Mouse (Mus musculus) MEL (cell line): Measurements from ENCODE around the gene Cdyl. TPM values are rescaled to one million over a fixed set of nuclear protein-coding genes. Genes with fewer than 3 reads are reported as not detected.
"Not testable (repeated sequence)": the region's sequence is repeated elsewhere in the genome, so short reads cannot be mapped to it uniquely, and the experiment has no call there.

ENCODE experiments used
- DNase-seq: peaks from one replicate; pipeline ENCODE4 v3.0.0; 2011; ENCODE audit warnings: low read depth, low spot score
- H3K27ac ChIP-seq: 2 replicates; pipeline ENCODE4 v1.5.1; 2012; ENCODE audit warnings: low read depth, mild to moderate bottlenecking, control low read depth, low read length, moderate library complexity; ENCODE audit not compliant: control insufficient read depth
- H3K27me3 ChIP-seq, 2 experiments: fragments of 150-350 bp in 1 of 2; sonication (generic) in 1 of 2; 2 replicates each; pipeline ENCODE4 v1.6.1; 2012; ENCODE audit warnings: low read length in 2 of 2, mild to moderate bottlenecking in 2 of 2, improper control_type of control experiment in 1 of 2, moderate library complexity in 1 of 2; ENCODE audit not compliant: insufficient read depth in 2 of 2, control insufficient read depth in 1 of 2
- H3K36me3 ChIP-seq, 2 experiments: 2 replicates each; pipeline ENCODE4 v1.6.1; 2012 to 2014; ENCODE audit warnings: low read length in 2 of 2, improper control_type of control experiment in 1 of 2, inconsistent platforms in 1 of 2, mild to moderate bottlenecking in 1 of 2; ENCODE audit not compliant: insufficient read depth in 2 of 2, control insufficient read depth in 1 of 2
- H3K4me1 ChIP-seq, 2 experiments: fragments of 150-350 bp in 1 of 2; sonication (generic) in 1 of 2; 2 replicates each; pipeline ENCODE4 v1.6.1; 2012; ENCODE audit warnings: low read length in 2 of 2, improper control_type of control experiment in 1 of 2, mild to moderate bottlenecking in 1 of 2; ENCODE audit not compliant: insufficient read depth in 2 of 2, control insufficient read depth in 1 of 2
- H3K4me3 ChIP-seq, 2 experiments: fragments of 150-350 bp in 1 of 2; sonication (generic) in 1 of 2; 2 replicates each; pipeline ENCODE4 v1.5.1; 2012; ENCODE audit warnings: low read depth in 2 of 2, low read length in 2 of 2, mild to moderate bottlenecking in 2 of 2, moderate library complexity in 2 of 2, control low read depth in 1 of 2, improper control_type of control experiment in 1 of 2; ENCODE audit not compliant: control insufficient read depth in 1 of 2, insufficient read depth in 1 of 2
- H3K79me2 ChIP-seq: 2 replicates; pipeline ENCODE4 v1.6.1; 2012; ENCODE audit warnings: mild to moderate bottlenecking, low read length, moderate library complexity; ENCODE audit not compliant: control insufficient read depth, poor library complexity, insufficient read depth
- H3K9ac ChIP-seq: 2 replicates; pipeline ENCODE4 v1.6.1; 2012; ENCODE audit warnings: low read depth, mild to moderate bottlenecking, control low read depth, low read length, moderate library complexity; ENCODE audit not compliant: control insufficient read depth, poor library complexity, severe bottlenecking
- H3K9me3 ChIP-seq: fragments of 150-350 bp; sonication (generic); replicated peaks from 2 replicates; pipeline ENCODE4 v1.6.1; 2012; ENCODE audit warnings: mild to moderate bottlenecking, low read length, improper control_type of control experiment, moderate library complexity; ENCODE audit not compliant: insufficient read depth
- CHD2 ChIP-seq: IDR thresholded peaks from 2 replicates; pipeline ENCODE4 v1.6.1; 2011; ENCODE audit warnings: low read length, improper control_type of control experiment
- EP300 ChIP-seq, 2 experiments: IDR thresholded peaks; 2 replicates each; pipeline ENCODE4 v1.6.1; 2011; ENCODE audit warnings: improper control_type of control experiment in 2 of 2, low read length in 2 of 2, low read depth in 1 of 2, mild to moderate bottlenecking in 1 of 2
- ETS1 ChIP-seq: IDR thresholded peaks from 2 replicates; pipeline ENCODE4 v1.6.1; 2012; ENCODE audit warnings: low read depth, mild to moderate bottlenecking, inconsistent platforms, low read length, improper control_type of control experiment, moderate library complexity
- GABPA ChIP-seq: IDR thresholded peaks from 2 replicates; pipeline ENCODE4 v1.6.1; 2012; ENCODE audit warnings: low read depth, mild to moderate bottlenecking, inconsistent platforms, low read length, improper control_type of control experiment, moderate library complexity
- GATA1 ChIP-seq: IDR thresholded peaks from 2 replicates; pipeline ENCODE4 v1.6.1; 2011; ENCODE audit warnings: low read depth, low read length, improper control_type of control experiment
- MAFK ChIP-seq: IDR thresholded peaks from 2 replicates; pipeline ENCODE4 v1.6.1; 2011; ENCODE audit warnings: low read depth, mild to moderate bottlenecking, low read length, improper control_type of control experiment, borderline replicate concordance
- MAZ ChIP-seq: IDR thresholded peaks from 2 replicates; pipeline ENCODE4 v1.6.1; 2012; ENCODE audit warnings: low read depth, mild to moderate bottlenecking, inconsistent platforms, low read length, improper control_type of control experiment
- MEF2A ChIP-seq: IDR thresholded peaks from 2 replicates; pipeline ENCODE4 v1.6.1; 2014; ENCODE audit warnings: low read depth, mild to moderate bottlenecking, inconsistent platforms, low read length, improper control_type of control experiment; ENCODE audit not compliant: poor library complexity, insufficient replicate concordance, severe bottlenecking; ENCODE audit errors: extremely low read depth
- MYB ChIP-seq: IDR thresholded peaks from 2 replicates; pipeline ENCODE4 v1.6.1; 2011; ENCODE audit warnings: mild to moderate bottlenecking, low read depth, low read length, improper control_type of control experiment
- POLR2A ChIP-seq, 2 experiments: IDR thresholded peaks; 2 replicates each; pipeline ENCODE4 v1.6.1; 2011 to 2012; ENCODE audit warnings: low read length in 2 of 2, mild to moderate bottlenecking in 2 of 2, control low read depth in 1 of 2, improper control_type of control experiment in 1 of 2, low read depth in 1 of 2, moderate library complexity in 1 of 2; ENCODE audit not compliant: control insufficient read depth in 1 of 2, insufficient read depth in 1 of 2, poor library complexity in 1 of 2
- RAD21 ChIP-seq: IDR thresholded peaks from 2 replicates; pipeline ENCODE4 v1.6.1; 2011; ENCODE audit warnings: mild to moderate bottlenecking, low read depth, low read length, improper control_type of control experiment
- RCOR1 ChIP-seq: IDR thresholded peaks from 2 replicates; pipeline ENCODE4 v1.6.1; 2012; ENCODE audit warnings: low read depth, mild to moderate bottlenecking, inconsistent platforms, low read length, improper control_type of control experiment
- SIN3A ChIP-seq: IDR thresholded peaks from 2 replicates; pipeline ENCODE4 v1.6.1; 2012; ENCODE audit warnings: low read length, improper control_type of control experiment, inconsistent platforms
- TAL1 ChIP-seq: IDR thresholded peaks from 2 replicates; pipeline ENCODE4 v1.6.1; 2012; ENCODE audit warnings: mild to moderate bottlenecking, inconsistent platforms, low read length, moderate library complexity, mixed read lengths
- TCF12 ChIP-seq: IDR thresholded peaks from 2 replicates; pipeline ENCODE4 v1.6.1; 2014; ENCODE audit warnings: low read depth, mild to moderate bottlenecking, inconsistent platforms, low read length, improper control_type of control experiment, moderate library complexity
- polyA plus RNA-seq, 2 experiments: library from polyadenylated mRNA; stranded (reverse) in 1 of 2; unstranded in 1 of 2; fragments of >175 nt in 1 of 2; fragments of >200 nt in 1 of 2; gene quantifications; 2 replicates each; pipeline versions ENCODE4 v1.2.1 to v1.2.4; 2012; ENCODE audit warnings: low replicate concordance in 2 of 2, low read depth in 1 of 2; ENCODE audit not compliant: insufficient read length in 2 of 2, insufficient read depth in 1 of 2, missing spikeins in 1 of 2
- total RNA-seq: library from RNA; depleted of rRNA; stranded (reverse); fragments of 300-350 nt; gene quantifications from 2 replicates; pipeline ENCODE4 v1.2.3, GENCODE M21; 2012

The Cdyl gene
- total and polyA plus RNA-seq, 3 experiments: 8.9 to 32.2 TPM; not detected in 1

- peaks cover 18% of the 10 kb centered on the region for H3K79me2 ChIP-seq
- H3K4me3 ChIP-seq: peak overlapping the region in 1 of 2 experiments; percentile 38; a peak in 2 of 4 replicates
- H3K4me1 ChIP-seq: peaks cover 22 to 31% of the 10 kb centered on the region in 2 experiments
- peak; percentile 64 for DNase-seq
- not testable (repeated sequence) for H3K27me3 ChIP-seq, H3K9me3 ChIP-seq
- TF ChIP-seq EP300 (IDR thresholded peaks at IDR 0.05; ENCODE audit: low read depth in 1 of 2, low read length in 2 of 2): peak; percentile 76 to 86
- peak; percentile 31; the same call in 1 of the 2 replicates for TF ChIP-seq RCOR1
- TF ChIP-seq MYB: peak; percentile 58
- peak; percentile 38 for TF ChIP-seq TAL1
- peak; percentile 46; the same call in 1 of the 2 replicates for TF ChIP-seq ETS1
- peak; percentile 71 for TF ChIP-seq TCF12
- peak; percentile 36; the same call in 1 of the 2 replicates for TF ChIP-seq SIN3A
- peak; percentile 79 for TF ChIP-seq GATA1
- TF ChIP-seq MAZ: peak; percentile 55; the same call in 1 of the 2 replicates
- peak overlapping the region; percentile 79 for H3K27ac ChIP-seq
- H3K9ac ChIP-seq: peak overlapping the region; percentile 38; the same call in 1 of the 2 replicates
- peaks cover 0 to 34% of the 10 kb centered on the region in 2 experiments; a peak in 3 of 4 replicates for H3K36me3 ChIP-seq
Observed at GRCm38 (mm10) chr13:35836501-35836900, 176.9 kb downstream of the Cdyl start.

- Histone ChIP-seq H3K4me1 (peaks cover 12 to 14% of the 10 kb centered on the region in 2 experiments), H3K79me2 (peaks cover 14% of the 10 kb centered on the region), H3K27me3 (no peaks in the 10 kb centered on the region), H3K4me3 (no peak overlapping the region), H3K27ac (no peak overlapping the region), H3K36me3 (peaks cover under 1 to 16% of the 10 kb centered on the region in 2 experiments; a peak in 3 of 4 replicates), H3K9me3 (no peaks in the 10 kb centered on the region), H3K9ac (no peak overlapping the region)
- TF ChIP-seq GABPA (no peak), TCF12 (no peak), CHD2 (no peak), RAD21 (no peak), MAFK (no peak), MEF2A (no peak), POLR2A (IDR thresholded peaks at IDR 0.05; ENCODE audit: control insufficient read depth in 1 of 2, insufficient read depth in 1 of 2, low read depth in 1 of 2, low read length in 2 of 2, poor library complexity in 1 of 2) (no peak), SIN3A (no peak)
- DNase-seq: no peak
Observed at GRCm38 (mm10) chr13:35840102-35840501, 180.5 kb downstream of the Cdyl start.
